Mouse (Mus musculus) embryonic facial prominence, embryonic 13.5 days (tissue): ENCODE data around the gene Negr1. TPM values are rescaled to one million over a fixed set of nuclear protein-coding genes. Genes with fewer than 3 reads are reported as not detected.

ENCODE experiments used
- ATAC-seq: fragments of 200-750 bp; cut with Nextera tagmentation; 2 replicates; pipeline ENCODE4 v1.8.0; 2017; ENCODE audit warnings: low read depth; ENCODE audit not compliant: insufficient number of reproducible peaks, insufficient read depth, low FRiP score, low TSS enrichment
- H3K27ac ChIP-seq: fragments of 300-500 bp; sonication (generic); 2 replicates; pipeline ENCODE4 v1.5.1; 2015; ENCODE audit warnings: moderate library complexity, mild to moderate bottlenecking, inconsistent platforms
- H3K27me3 ChIP-seq: fragments of 300-500 bp; sonication (generic); 2 replicates; pipeline ENCODE4 v1.6.1; 2015; ENCODE audit warnings: mild to moderate bottlenecking, inconsistent platforms
- H3K36me3 ChIP-seq: fragments of 300-500 bp; sonication (generic); 2 replicates; pipeline ENCODE4 v1.6.1; 2015; ENCODE audit warnings: mild to moderate bottlenecking, inconsistent platforms
- H3K4me1 ChIP-seq: fragments of 300-500 bp; sonication (generic); 2 replicates; pipeline ENCODE4 v1.6.1; 2015; ENCODE audit warnings: inconsistent platforms
- H3K4me2 ChIP-seq: fragments of 300-500 bp; sonication (generic); 2 replicates; pipeline ENCODE4 v1.6.1; 2015; ENCODE audit warnings: moderate library complexity, mild to moderate bottlenecking, inconsistent platforms
- H3K4me3 ChIP-seq: fragments of 300-500 bp; sonication (generic); 2 replicates; pipeline ENCODE4 v1.5.1; 2015; ENCODE audit warnings: mild to moderate bottlenecking, inconsistent platforms
- H3K9ac ChIP-seq: fragments of 300-500 bp; sonication (generic); 2 replicates; pipeline ENCODE4 v1.6.1; 2015; ENCODE audit warnings: mild to moderate bottlenecking, inconsistent platforms
- H3K9me3 ChIP-seq: fragments of 300-500 bp; sonication (generic); 2 replicates; pipeline ENCODE4 v1.6.1; 2016; ENCODE audit warnings: inconsistent platforms
- WGBS: fragments of 180-500 bp; shearing (Covaris S2); methylation state at CpG from one replicate; pipeline ENCODE4 v1.1.7; 2015; ENCODE audit warnings: mixed read lengths; 5-methylcytosine and 5-hydroxymethylcytosine counted together
- polyA plus RNA-seq: library from polyadenylated mRNA; unstranded; fragments of >200 nt; fragmentation: Nextera tagmentation; extraction: Ambion mirVana; gene quantifications from 2 replicates; pipeline ENCODE4 v1.2.1, GENCODE M21; 2015

Gene Negr1
- polyA plus RNA-seq, 1 experiment from 2014 or later: 5.1 TPM

DNA sequence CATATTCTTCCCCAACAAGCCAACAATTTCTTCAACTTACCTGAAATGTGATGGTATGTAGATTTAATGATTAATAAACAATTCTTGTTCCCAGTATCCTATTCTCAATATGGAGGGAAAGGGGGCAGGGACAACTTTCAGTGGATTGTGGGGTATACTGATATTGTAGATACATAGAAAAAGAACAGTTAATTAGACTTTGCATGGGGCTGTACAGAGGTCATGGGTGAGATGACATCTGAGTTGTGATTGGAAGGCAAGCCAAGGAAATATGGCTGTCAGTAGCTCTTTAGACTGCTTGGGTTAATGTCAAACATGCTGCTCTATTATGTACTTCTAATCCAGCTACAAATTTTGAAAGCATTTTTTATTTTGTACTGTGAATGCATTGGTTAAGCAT, 535.9 kb downstream of the Negr1 start:
- no peak overlapping the region for H3K4me3 ChIP-seq
- no peak overlapping the region for H3K9ac ChIP-seq
- no peaks in the 10 kb centered on the region for H3K27me3 ChIP-seq
- H3K36me3 ChIP-seq: no peaks in the 10 kb centered on the region
- no peaks in the 10 kb centered on the region for H3K9me3 ChIP-seq
- no peak overlapping the region for H3K4me2 ChIP-seq
- H3K4me1 ChIP-seq: no peaks in the 10 kb centered on the region
- no peak for ATAC-seq
- no peak overlapping the region for H3K27ac ChIP-seq

DNA sequence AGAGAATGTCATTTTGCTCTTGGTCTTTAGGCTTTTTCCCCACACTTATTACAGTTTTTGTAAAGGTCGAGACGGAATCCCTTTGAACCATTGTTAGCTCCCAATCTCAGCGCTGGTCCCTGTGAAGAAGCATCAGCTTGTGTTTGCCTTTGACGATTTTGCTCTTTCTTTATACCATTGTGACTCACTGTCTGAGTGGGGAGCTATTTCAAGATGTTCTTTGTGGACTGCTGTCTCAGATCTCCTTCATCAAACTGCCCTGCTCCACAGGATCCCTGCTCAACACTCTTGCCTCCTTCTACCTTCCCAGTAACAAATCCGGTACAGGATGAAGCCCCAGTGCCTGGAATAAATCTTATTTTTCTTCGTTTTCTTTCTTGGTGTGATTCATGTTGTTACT, 536.8 kb downstream of the Negr1 start:
- H3K4me1 ChIP-seq: no peaks in the 10 kb centered on the region
- no peak overlapping the region for H3K4me2 ChIP-seq
- no peak for ATAC-seq
- no peaks in the 10 kb centered on the region for H3K36me3 ChIP-seq
- no peak overlapping the region for H3K9ac ChIP-seq
- no peak overlapping the region for H3K27ac ChIP-seq
- no peaks in the 10 kb centered on the region for H3K27me3 ChIP-seq
- WGBS: 78% methylated on average over 6 of the region's 6 CpGs
- H3K4me3 ChIP-seq: no peak overlapping the region
- H3K9me3 ChIP-seq: no peaks in the 10 kb centered on the region

DNA sequence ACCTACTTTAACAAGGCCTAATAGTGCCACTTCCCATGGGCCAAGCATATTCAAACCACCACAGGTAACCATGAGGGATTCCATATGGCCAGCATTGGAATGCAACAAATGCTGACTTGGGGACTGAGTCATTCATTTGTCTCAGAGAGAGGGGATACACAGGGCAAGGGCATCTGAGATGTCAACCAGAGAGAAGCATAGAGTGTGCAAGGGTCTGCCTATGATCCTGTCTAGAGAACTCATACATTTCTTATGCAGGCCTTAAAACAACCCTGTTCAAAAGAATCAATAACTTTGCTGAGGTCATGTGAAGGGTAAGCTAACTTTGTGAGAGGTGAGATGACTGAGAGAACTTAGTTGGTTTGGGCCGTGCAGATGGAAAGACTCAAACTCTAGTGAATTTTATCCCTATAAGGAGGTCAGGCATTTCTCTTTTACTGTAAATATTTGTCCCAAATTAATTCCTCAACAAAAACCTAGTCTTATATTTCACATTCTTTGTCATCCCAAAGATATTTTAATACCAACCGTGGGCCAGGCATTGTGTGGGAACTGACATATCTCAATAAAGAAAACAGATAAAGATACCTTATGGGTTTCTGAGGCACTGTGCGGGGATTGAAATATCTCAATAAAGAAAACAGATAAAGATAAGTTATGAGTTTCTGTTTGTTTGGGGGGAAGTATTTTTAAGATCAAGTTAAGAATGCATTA, 543.4 kb downstream of the Negr1 start:
- Histone ChIP-seq H3K4me2 (no peak overlapping the region), H3K4me1 (no peaks in the 10 kb centered on the region), H3K27ac (no peak overlapping the region), H3K4me3 (no peak overlapping the region), H3K36me3 (no peaks in the 10 kb centered on the region), H3K27me3 (no peaks in the 10 kb centered on the region), H3K9me3 (no peaks in the 10 kb centered on the region), H3K9ac (no peak overlapping the region)
- ATAC-seq: no peak
- WGBS: 73% methylated on average over 3 of the region's 3 CpGs

DNA sequence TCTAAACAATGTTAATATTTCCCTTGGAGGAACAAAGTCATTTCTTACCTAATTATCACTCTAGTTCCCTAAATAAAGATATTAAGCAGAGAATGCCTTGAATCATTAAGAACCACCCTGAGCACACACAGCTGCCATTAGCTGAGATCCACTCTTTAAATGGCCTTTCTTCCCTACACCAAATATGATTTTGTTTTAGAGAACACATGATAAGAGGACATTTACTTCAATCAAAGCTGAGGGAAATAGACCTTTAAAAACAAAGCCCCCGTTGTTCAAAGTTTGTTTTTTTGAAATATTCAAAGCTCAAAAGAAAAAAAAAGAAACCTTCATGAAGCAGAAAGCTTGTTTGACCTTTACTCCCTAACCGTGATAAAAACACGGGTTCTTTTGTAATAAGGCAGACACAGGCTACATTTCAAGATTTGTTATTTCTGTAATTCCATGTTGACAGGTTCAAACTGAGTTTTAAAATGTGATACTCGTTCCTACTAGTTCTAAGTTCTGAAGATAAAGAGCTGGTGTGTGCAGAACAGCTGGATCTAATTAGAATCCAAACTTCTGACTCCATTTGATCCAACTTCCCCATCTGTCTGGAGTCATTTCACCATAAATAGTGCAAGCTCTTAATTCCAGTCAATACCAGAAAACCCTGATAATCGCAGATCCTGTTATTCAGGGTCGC, 544.1 kb downstream of the Negr1 start:
- Histone ChIP-seq H3K9me3 (no peaks in the 10 kb centered on the region), H3K4me1 (no peaks in the 10 kb centered on the region), H3K9ac (no peak overlapping the region), H3K36me3 (no peaks in the 10 kb centered on the region), H3K4me3 (no peak overlapping the region), H3K4me2 (no peak overlapping the region), H3K27ac (no peak overlapping the region), H3K27me3 (no peaks in the 10 kb centered on the region)
- no peak for ATAC-seq
- 19% methylated on average over 6 of the region's 6 CpGs for WGBS

DNA sequence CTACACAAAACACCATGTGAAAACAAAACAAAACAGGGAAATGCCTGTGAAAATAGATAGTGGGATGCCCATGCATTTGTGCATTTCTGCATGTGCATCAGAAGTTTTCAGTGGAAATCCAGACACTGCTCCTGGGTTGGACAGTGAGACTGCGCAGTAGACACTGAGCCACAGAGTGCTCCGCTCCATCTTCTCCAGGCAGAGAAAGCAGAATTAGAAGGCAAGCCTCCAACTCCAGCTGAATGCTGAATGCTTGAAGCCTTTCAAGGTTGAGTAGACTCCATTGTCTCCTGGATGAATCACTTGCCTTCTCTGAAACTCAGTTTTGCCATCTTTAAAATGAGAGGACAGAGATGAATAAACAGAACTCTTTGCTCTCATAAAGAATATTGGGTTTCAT, 546.6 kb downstream of the Negr1 start:
- Histone ChIP-seq H3K9me3 (no peaks in the 10 kb centered on the region), H3K27ac (no peak overlapping the region), H3K4me3 (no peak overlapping the region), H3K27me3 (no peaks in the 10 kb centered on the region), H3K4me1 (no peaks in the 10 kb centered on the region), H3K9ac (no peak overlapping the region), H3K4me2 (no peak overlapping the region), H3K36me3 (no peaks in the 10 kb centered on the region)
- 85% methylated on average over 2 of the region's 2 CpGs for WGBS
- ATAC-seq: no peak

DNA sequence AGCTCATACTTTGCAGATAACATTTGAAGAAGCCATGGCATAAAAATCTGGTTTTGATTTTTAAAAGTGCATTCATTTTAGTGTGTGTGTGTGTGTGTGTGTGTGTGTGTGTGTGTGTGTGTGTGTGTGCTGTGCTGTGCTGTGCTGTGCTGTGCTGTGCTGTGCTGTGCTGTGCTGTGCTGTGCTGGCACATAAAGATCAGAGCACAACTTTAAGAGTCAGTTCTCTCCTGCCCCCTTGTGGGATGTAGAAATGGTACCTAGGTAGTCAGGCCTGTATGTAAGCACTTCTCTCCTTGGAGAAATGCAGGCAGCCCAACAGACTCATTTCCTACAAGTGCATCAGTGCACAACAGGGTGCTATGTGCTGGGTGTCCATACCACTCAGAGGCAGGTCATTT, 547.7 kb downstream of the Negr1 start:
- Histone ChIP-seq H3K4me3 (no peak overlapping the region), H3K9me3 (no peaks in the 10 kb centered on the region), H3K27ac (no peak overlapping the region), H3K4me2 (no peak overlapping the region), H3K27me3 (no peaks in the 10 kb centered on the region), H3K36me3 (no peaks in the 10 kb centered on the region), H3K4me1 (no peaks in the 10 kb centered on the region), H3K9ac (no peak overlapping the region)
- no peak; the same call in 1 of the 2 replicates for ATAC-seq

DNA sequence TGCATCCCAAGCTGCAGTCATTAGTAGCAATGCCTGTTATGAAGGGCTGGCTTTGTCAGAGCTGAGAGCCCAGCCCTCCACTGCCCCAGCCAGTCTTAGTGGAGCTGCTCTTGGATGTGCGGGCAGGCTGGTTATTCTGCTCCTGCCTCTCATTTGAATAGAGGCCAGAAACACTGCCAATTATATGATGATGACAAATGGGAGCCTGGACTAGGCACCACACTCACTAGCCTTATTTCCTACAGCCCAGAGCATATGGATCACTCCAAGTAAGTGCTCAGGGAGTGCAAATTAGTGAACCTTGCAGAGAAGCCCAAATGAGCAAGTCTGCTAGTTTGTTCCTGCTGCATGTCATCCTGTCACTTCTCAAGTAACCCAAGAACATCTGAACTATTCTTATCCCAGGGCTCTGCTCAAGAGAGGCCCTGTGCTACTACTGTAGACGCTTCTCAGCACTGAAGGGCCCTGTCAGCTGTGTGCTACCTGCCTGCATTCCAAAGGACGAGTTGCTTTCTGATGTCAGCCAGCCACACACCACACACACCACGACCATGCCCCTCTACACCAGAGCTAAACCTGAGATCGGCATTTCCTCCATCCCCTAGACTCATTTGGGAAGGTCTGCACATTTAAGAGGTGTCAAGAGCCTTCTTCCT, 553.6 kb downstream of the Negr1 start:
- Histone ChIP-seq H3K27ac (no peak overlapping the region), H3K9me3 (no peaks in the 10 kb centered on the region), H3K9ac (no peak overlapping the region), H3K4me3 (no peak overlapping the region), H3K4me2 (no peak overlapping the region), H3K4me1 (peaks cover 5% of the 10 kb centered on the region; the same call in 1 of the 2 replicates), H3K36me3 (no peaks in the 10 kb centered on the region), H3K27me3 (no peaks in the 10 kb centered on the region)
- ATAC-seq: peak; percentile 59; the same call in 1 of the 2 replicates
- WGBS: 37% methylated on average over 5 of the region's 5 CpGs

DNA sequence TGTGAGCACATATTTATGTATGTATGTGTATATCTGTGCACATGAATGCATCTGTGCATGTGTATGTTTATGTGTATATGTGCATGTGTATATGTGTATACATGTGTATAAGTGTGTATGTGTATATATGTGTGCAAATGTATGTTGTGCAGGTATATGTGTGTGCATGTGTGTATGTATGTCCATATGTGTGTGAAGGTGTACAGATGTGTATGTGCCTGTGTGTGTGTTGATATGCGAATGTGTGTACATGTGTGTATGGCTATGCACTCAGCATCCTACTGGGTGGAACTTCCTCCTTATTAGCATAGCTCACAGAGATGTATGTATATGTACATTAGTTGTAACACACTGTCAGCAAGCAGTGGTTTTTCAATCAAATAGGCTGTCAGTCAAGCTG, 554.4 kb downstream of the Negr1 start:
- H3K4me1 ChIP-seq: peaks cover 5% of the 10 kb centered on the region; the same call in 1 of the 2 replicates
- no peaks in the 10 kb centered on the region for H3K9me3 ChIP-seq
- no peaks in the 10 kb centered on the region for H3K27me3 ChIP-seq
- no peak overlapping the region for H3K4me3 ChIP-seq
- no peak overlapping the region for H3K9ac ChIP-seq
- no peaks in the 10 kb centered on the region for H3K36me3 ChIP-seq
- no peak overlapping the region for H3K4me2 ChIP-seq
- H3K27ac ChIP-seq: no peak overlapping the region
- ATAC-seq: no peak
- WGBS: 100% methylated on average over 1 of the region's 1 CpGs

DNA sequence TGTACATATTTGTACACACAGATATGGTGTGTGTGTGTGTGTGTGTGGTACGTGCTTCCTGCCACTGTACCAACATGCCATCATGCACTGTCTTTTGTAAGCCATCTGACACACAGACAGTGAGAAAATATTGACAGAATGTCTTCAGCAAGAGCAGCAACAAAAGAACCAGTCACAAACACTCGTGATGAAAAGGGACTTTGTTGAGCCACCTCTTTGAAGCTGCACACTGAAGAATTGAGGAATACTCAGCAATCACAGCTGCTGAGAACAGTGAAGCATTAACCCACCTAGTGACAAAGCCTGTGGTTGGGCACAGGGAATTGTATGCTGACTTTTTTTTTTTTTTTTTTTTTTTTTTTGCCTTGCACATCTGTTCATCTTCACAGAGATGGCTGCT, 558.3 kb downstream of the Negr1 start:
- Histone ChIP-seq H3K9ac (no peak overlapping the region), H3K27ac (no peak overlapping the region), H3K4me3 (no peak overlapping the region), H3K4me1 (peaks cover 5% of the 10 kb centered on the region; the same call in 1 of the 2 replicates), H3K36me3 (no peaks in the 10 kb centered on the region), H3K9me3 (no peaks in the 10 kb centered on the region), H3K27me3 (no peaks in the 10 kb centered on the region), H3K4me2 (no peak overlapping the region)
- ATAC-seq: no peak
- 50% methylated on average over 2 of the region's 2 CpGs for WGBS

DNA sequence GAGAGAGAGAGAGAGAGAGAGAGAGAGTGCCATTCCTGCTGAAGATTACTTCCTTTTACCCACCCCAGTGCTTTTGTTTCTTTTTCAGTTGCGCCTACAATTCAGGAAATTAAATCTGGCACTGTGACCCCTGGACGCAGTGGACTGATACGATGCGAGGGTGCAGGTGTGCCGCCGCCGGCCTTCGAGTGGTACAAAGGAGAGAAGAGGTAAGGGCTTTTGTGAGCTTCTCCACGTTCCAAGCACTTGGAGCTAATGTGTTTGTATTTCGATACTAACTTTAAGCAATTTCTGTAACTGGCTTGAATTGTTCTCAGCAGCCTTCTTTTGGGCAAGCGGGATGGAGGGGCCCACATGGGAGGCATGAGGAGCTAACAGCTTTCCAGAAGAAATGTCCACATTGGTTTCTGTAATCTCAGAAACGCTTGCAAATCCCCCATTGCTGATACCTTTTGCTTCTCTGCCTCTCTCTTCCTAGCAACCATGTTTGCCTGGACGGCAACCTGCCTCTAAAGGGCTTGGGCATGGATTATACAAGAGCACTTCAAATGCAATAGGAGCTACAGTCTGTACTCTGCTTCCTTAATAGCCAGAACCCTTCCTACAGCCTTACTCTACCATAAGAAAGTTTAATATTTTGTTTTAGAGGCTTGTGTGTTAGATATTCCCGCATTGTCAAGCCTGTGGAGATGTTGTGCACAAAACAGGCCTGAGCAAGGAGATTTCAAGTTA, 584.7 kb downstream of the Negr1 start:
- Histone ChIP-seq H3K27me3 (no peaks in the 10 kb centered on the region), H3K9ac (no peak overlapping the region), H3K4me3 (no peak overlapping the region), H3K4me1 (no peaks in the 10 kb centered on the region), H3K4me2 (no peak overlapping the region), H3K9me3 (no peaks in the 10 kb centered on the region), H3K36me3 (no peaks in the 10 kb centered on the region), H3K27ac (no peak overlapping the region)
- 75% methylated on average over 14 of the region's 14 CpGs for WGBS
- no peak for ATAC-seq

DNA sequence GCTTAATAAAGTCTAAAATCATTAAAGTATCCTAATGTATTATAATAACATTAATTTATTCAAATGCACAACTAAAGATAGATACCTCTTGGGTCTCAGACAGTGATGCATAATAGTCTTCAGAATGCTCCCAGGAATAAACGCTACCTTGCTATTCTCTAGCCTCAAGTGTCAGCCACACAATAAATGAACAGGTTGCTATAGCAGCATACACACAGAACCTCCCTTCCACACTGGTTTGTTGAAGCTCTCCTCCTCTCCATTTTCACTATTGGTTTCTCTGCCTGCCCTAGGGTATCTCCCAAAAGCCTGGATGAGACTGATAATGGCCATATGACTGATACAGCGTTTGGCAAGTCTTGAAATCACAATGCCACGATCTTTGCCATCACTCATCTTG, 593.3 kb downstream of the Negr1 start:
- no peak for ATAC-seq
- H3K4me3 ChIP-seq: no peak overlapping the region
- WGBS: 86% methylated on average over 3 of the region's 3 CpGs

More for the DNA sequence above, 593.3 kb downstream of the Negr1 start:
- Histone ChIP-seq H3K27ac (no peak overlapping the region), H3K4me2 (no peak overlapping the region), H3K27me3 (no peaks in the 10 kb centered on the region), H3K9me3 (no peaks in the 10 kb centered on the region), H3K9ac (no peak overlapping the region), H3K36me3 (no peaks in the 10 kb centered on the region), H3K4me1 (no peaks in the 10 kb centered on the region)
